Mouse (Mus musculus) forelimb bud, embryonic 11.5 days (tissue): ENCODE measurements around the gene Mbd3l1.
A peak's percentile ranks its signal among the peaks of the same experiment; 100 is the strongest.

ENCODE experiments used
- DNase-seq: peaks from one replicate; pipeline ENCODE4 v3.0.0-alpha.2; 2012; ENCODE audit warnings: low read depth, low spot score

The Mbd3l1 gene

GRCm38 (mm10) chr9:18478168-18478567 lies at the start of gene Mbd3l1, which contains the start of gene Zfp558:
Gene Mbd3l1, plus strand, starts transcription at chr9:18478359.
Gene Zfp558, minus strand, starts transcription at chr9:18478268.
- no peak for DNase-seq

DNA sequence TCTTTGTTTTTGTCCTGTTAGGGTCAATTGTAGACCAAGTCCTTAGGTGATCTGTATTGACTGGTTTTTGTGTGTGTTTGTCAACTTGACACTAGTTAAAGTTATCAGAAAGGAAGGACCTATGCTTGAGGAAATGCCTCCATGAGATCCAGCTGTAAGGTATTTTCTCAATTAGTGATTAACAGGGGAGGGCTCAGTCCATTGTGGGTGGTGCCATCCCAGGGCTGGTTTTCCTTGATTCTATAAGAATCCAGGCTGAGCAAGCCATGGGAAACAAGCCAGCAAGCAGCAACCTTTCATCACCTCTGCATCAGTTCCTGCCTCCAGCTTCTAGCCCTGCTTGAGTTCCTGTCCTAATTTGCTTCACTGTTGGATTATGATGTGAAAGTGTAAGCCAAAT lies 47.8 kb upstream of the Mbd3l1 start, which contains the start of gene Mbd3l2:
Mbd3l2 (plus strand) TSS at position 301 of the 400 bp plus-strand sequence.
- DNase-seq = no peak

GRCm38 (mm10) chr9:18431687-18432086 lies 46.5 kb upstream of the Mbd3l1 start:
- DNase-seq = no peak

GRCm38 (mm10) chr9:18456520-18456919 lies 21.6 kb upstream of the Mbd3l1 start:
- DNase-seq = no peak

GRCm38 (mm10) chr9:18467350-18467749 lies 10.8 kb upstream of the Mbd3l1 start:
- no peak for DNase-seq

DNA sequence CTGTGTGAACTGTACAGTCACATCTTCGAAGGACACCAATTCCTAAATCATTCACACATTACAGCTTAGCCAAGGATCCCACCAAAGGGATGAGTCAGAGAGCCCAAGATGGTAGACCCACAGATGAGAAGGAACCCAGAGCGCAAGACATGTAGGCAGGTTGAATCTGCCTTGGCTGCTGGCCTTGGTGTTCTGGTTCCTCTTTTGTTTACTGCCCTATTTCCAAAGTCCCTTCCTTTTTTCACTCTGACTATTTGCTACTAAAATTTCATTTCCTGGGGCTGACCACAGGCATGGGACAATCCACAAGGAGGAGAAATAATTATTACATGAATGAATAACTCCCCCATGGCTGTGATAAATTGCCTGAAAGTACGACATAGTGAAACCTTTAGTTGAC lies 10.2 kb upstream of the Mbd3l1 start:
- DNase-seq = no peak

DNA sequence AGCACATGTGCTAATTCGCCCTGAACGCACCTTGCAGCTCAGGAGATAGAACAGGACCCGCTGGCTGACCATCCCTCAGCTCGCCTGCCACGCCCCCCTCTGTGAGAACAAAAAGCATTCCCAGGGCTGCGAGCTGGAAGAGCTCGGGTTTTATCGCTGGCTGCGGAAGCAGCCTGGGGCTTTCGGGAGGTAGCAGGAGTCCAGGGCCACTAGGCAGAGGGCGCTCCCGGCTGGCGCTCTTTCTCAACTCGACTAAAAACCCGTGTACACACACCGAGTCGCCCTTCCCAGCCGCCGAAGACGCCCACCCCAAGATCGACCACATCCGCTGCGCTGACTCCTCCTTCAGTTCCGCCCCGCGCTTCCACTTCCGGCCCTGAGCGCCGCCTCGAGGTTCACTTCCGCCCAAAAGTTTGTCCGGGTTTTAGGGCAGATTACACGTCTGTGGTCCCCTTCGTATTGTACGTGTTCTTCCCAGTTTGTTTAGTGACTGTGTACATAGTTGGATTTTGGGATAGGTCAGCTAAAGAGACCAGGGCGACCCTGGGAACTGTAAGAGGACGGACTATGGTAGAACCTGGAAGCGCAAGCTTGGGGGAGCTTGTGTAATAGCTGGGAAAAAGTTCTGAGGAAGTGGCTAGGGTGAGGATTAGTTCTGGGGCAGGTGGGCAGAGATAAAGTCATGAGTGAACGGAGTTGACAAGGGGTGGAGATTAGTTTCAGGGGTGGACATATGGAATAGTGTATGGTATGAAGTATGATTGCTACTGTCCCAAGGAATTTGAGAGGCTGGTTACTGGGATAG lies 4.6 kb upstream of the Mbd3l1 start:
- DNase-seq = peak; percentile 83

DNA sequence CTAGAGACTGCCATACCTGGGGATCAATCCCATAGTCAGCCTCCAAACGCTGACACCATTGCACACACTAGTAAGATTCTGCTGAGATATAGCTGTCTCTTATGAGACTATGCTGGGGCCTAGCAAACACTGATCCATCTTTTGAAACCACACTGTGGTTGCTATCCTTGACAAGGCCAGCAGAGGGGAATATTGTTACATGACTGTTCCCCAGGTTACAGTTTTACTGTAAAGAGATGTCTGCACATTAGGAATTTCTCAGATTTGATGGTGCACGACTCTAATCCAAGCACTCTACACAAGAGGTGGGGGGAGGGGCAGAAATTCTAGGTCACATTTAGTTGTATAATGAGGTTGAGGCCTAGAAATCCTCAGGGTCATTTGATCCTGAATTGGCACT lies 29.9 kb downstream of the Mbd3l1 start:
- DNase-seq = no peak
